8 mouse cellular contexts compared by ENCODE assay signal in genomic region chr14:55900414-55900755, GRCm38 (mm10). TPM values are rescaled to one million over a fixed set of nuclear protein-coding genes. Genes with fewer than 3 reads are reported as not detected.
DNase-seq lines count a peak whose midpoint lies in the region; ATAC-seq and TF ChIP-seq lines count a peak whose summit lies in the region.

No protein-coding gene starts in this region.

- 7% methylated on average over 11 of the region's 12 CpGs for WGBS in neural tube, embryonic 11.5 days
- WGBS in liver, embryonic 11.5 days: 10% methylated on average over 12 of the region's 12 CpGs
- 7% methylated on average over 12 of the region's 12 CpGs for WGBS in stomach, postnatal 0 days

- H3K4me1 ChIP-seq in erythroblast, embryonic 14.5 days (ENCODE audit: control insufficient read depth): peaks cover 32% of the 10 kb centered on the region
- H3K4me1 ChIP-seq in neural tube, embryonic 11.5 days (ENCODE audit: control insufficient read depth, insufficient read depth, low read length): 0 out of 2 replicates have a peak, but pooled peaks cover 8% of the 10 kb centered on the region
- H3K4me1 ChIP-seq in liver, embryonic 11.5 days (replicated peaks; ENCODE audit: control insufficient read depth, insufficient read depth, low read length): peaks cover 11% of the 10 kb centered on the region
- no peaks in the 10 kb centered on the region for H3K4me1 ChIP-seq in stomach, postnatal 0 days (replicated peaks; ENCODE audit: control insufficient read depth, insufficient read depth)

- no peak for ATAC-seq in erythroblast, adult 5-6 weeks (replicated peaks; ENCODE audit: low FRiP score, poor library complexity, severe bottlenecking)
- peak; percentile 25 for ATAC-seq in neural tube, embryonic 11.5 days (ENCODE audit: insufficient read depth, low FRiP score, low TSS enrichment)
- ATAC-seq in liver, embryonic 11.5 days (replicated peaks; ENCODE audit: low FRiP score): peak; percentile 19
- ATAC-seq in stomach, postnatal 0 days (ENCODE audit: low FRiP score, low TSS enrichment): no peak

- H3K4me3 ChIP-seq in erythroblast, embryonic 14.5 days (replicated peaks): peak overlapping the region; percentile 59
- peak overlapping the region; percentile 46 for H3K4me3 ChIP-seq in neural tube, embryonic 11.5 days (ENCODE audit: low read depth, low read length)
- peak overlapping the region; percentile 40 for H3K4me3 ChIP-seq in liver, embryonic 11.5 days (ENCODE audit: low read depth, low read length)
- H3K4me3 ChIP-seq in stomach, postnatal 0 days (ENCODE audit: low read depth, low read length): peak overlapping the region; percentile 51

- no peak for TF ChIP-seq CTCF in stomach, postnatal 0 days (IDR thresholded peaks at IDR 0.05; ENCODE audit: low read depth)

- H3K36me3 ChIP-seq in erythroblast, embryonic 14.5 days (ENCODE audit: control insufficient read depth): peaks cover 27% of the 10 kb centered on the region
- peaks cover 8% of the 10 kb centered on the region; the same call in 1 of the 2 replicates for H3K36me3 ChIP-seq in neural tube, embryonic 11.5 days (ENCODE audit: control insufficient read depth, insufficient read depth, low read length)
- peaks cover 16% of the 10 kb centered on the region for H3K36me3 ChIP-seq in liver, embryonic 11.5 days (ENCODE audit: control insufficient read depth, insufficient read depth, low read length)
- peaks cover 13% of the 10 kb centered on the region; the same call in 1 of the 2 replicates for H3K36me3 ChIP-seq in stomach, postnatal 0 days (ENCODE audit: control insufficient read depth, insufficient read depth, low read length)

- H3K27me3 ChIP-seq in erythroblast, embryonic 14.5 days (ENCODE audit: control insufficient read depth): peaks cover 14% of the 10 kb centered on the region
- no peaks in the 10 kb centered on the region for H3K27me3 ChIP-seq in neural tube, embryonic 11.5 days (ENCODE audit: control insufficient read depth, insufficient read depth, low read length)
- H3K27me3 ChIP-seq in liver, embryonic 11.5 days (replicated peaks; ENCODE audit: control insufficient read depth, insufficient read depth, low read length): no peaks in the 10 kb centered on the region
- H3K27me3 ChIP-seq in stomach, postnatal 0 days (ENCODE audit: control insufficient read depth, insufficient read depth, low read length): no peaks in the 10 kb centered on the region

- no peak overlapping the region; the same call in 1 of the 2 replicates for H3K27ac ChIP-seq in neural tube, embryonic 11.5 days (ENCODE audit: low read depth, low read length)
- no peak overlapping the region for H3K27ac ChIP-seq in liver, embryonic 11.5 days (ENCODE audit: low read depth, low read length)
- peak overlapping the region; percentile 73 for H3K27ac ChIP-seq in stomach, postnatal 0 days (replicated peaks)

- H3K9me3 ChIP-seq in erythroblast, embryonic 14.5 days (ENCODE audit: control insufficient read depth, low read length): no peaks in the 10 kb centered on the region
- no peaks in the 10 kb centered on the region for H3K9me3 ChIP-seq in neural tube, embryonic 11.5 days (ENCODE audit: control insufficient read depth, low read length)
- H3K9me3 ChIP-seq in liver, embryonic 11.5 days (ENCODE audit: control insufficient read depth, low read length): no peaks in the 10 kb centered on the region
- no peaks in the 10 kb centered on the region for H3K9me3 ChIP-seq in stomach, postnatal 0 days (ENCODE audit: control insufficient read depth, low read length)

- no peak for TF ChIP-seq EP300 in stomach, postnatal 0 days (optimal IDR thresholded peaks at IDR 0.05)

- peak overlapping the region; percentile 89 for H3K4me2 ChIP-seq in neural tube, embryonic 11.5 days (ENCODE audit: low read depth)
- H3K4me2 ChIP-seq in liver, embryonic 11.5 days: peak overlapping the region; percentile 63
- peak overlapping the region; percentile 90 for H3K4me2 ChIP-seq in stomach, postnatal 0 days (replicated peaks; ENCODE audit: low read depth)

- DNase-seq in neural tube, embryonic 11.5 days (ENCODE audit: low spot score): no peak
- no peak for DNase-seq in neural tube, embryonic 10.5 days (ENCODE audit: extremely low spot score, low spot score)
- DNase-seq in liver, embryonic 11.5 days (ENCODE audit: low spot score): no peak
- no peak for DNase-seq in stomach, postnatal 0 days (ENCODE audit: low spot score)
- DNase-seq in thymus, postnatal 0 days (ENCODE audit: low spot score): no peak
- no peak for DNase-seq in frontal cortex, postnatal 36 days (ENCODE audit: low spot score in 2 of 2)

- H3K9ac ChIP-seq in neural tube, embryonic 11.5 days (ENCODE audit: low read length): peak overlapping the region; percentile 74
- H3K9ac ChIP-seq in liver, embryonic 11.5 days (ENCODE audit: low read depth, low read length): peak overlapping the region; percentile 52
- H3K9ac ChIP-seq in stomach, postnatal 0 days (ENCODE audit: low read length): peak overlapping the region; percentile 85

RNA-seq across cellular contexts. Expression of gene Sdr39u1, which starts 0.3 kb away (rescaled TPM):
- polyA plus RNA-seq in erythroblast, embryonic 14.5 days (2012): 0.18 and 0.20 TPM in 2 replicates
- total RNA-seq in erythroblast, adult 5-6 weeks (2015; ENCODE audit: low replicate concordance): 1.3 TPM in 2 replicates
- total RNA-seq in erythroblast, adult 5-6 weeks (2017; ENCODE audit: low replicate concordance): 3.5 and 10.6 TPM in 2 replicates
- 45.7 and 52.6 TPM in 2 replicates for polyA plus RNA-seq in neural tube, embryonic 11.5 days (2014; fragmentation: Nextera tagmentation; extraction: Ambion mirVana)
- 24.3 and 30.5 TPM in 2 replicates for polyA plus RNA-seq in liver, embryonic 11.5 days (2014; fragmentation: Nextera tagmentation; extraction: Ambion mirVana)
- 48.4 and 52.0 TPM in 2 replicates for polyA plus RNA-seq in stomach, postnatal 0 days (2015; fragmentation: Nextera tagmentation; extraction: Ambion mirVana)
- 72.5 and 74.8 TPM in 2 replicates for polyA plus RNA-seq in thymus, postnatal 0 days (2015; fragmentation: Nextera tagmentation; extraction: Ambion mirVana)

RNA-seq across cellular contexts. Expression of gene Khnyn, which starts 15.6 kb away (rescaled TPM):
- polyA plus RNA-seq in erythroblast, embryonic 14.5 days (2012): 1.3 and 1.9 TPM in 2 replicates
- 30.7 and 36.4 TPM in 2 replicates for total RNA-seq in erythroblast, adult 5-6 weeks (2015; ENCODE audit: low replicate concordance)
- total RNA-seq in erythroblast, adult 5-6 weeks (2017; ENCODE audit: low replicate concordance): 122 and 126 TPM in 2 replicates
- 11.8 and 13.0 TPM in 2 replicates for polyA plus RNA-seq in neural tube, embryonic 11.5 days (2014; fragmentation: Nextera tagmentation; extraction: Ambion mirVana)
- 12.6 and 14.6 TPM in 2 replicates for polyA plus RNA-seq in liver, embryonic 11.5 days (2014; fragmentation: Nextera tagmentation; extraction: Ambion mirVana)
- polyA plus RNA-seq in stomach, postnatal 0 days (2015; fragmentation: Nextera tagmentation; extraction: Ambion mirVana): 6.4 and 7.5 TPM in 2 replicates
- 8.5 and 9.8 TPM in 2 replicates for polyA plus RNA-seq in thymus, postnatal 0 days (2015; fragmentation: Nextera tagmentation; extraction: Ambion mirVana)

RNA-seq across cellular contexts. Expression of gene Cbln3, which starts 16.2 kb away (rescaled TPM):
- 0.01 TPM in 1 of 2 replicates, not detected in the other for polyA plus RNA-seq in erythroblast, embryonic 14.5 days (2012)
- total RNA-seq in erythroblast, adult 5-6 weeks (2015; ENCODE audit: low replicate concordance): not detected in 2 replicates
- 0.14 TPM in 1 of 2 replicates, not detected in the other for total RNA-seq in erythroblast, adult 5-6 weeks (2017; ENCODE audit: low replicate concordance)
- 0.13 and 0.22 TPM in 2 replicates for polyA plus RNA-seq in neural tube, embryonic 11.5 days (2014; fragmentation: Nextera tagmentation; extraction: Ambion mirVana)
- 0.47 and 0.60 TPM in 2 replicates for polyA plus RNA-seq in liver, embryonic 11.5 days (2014; fragmentation: Nextera tagmentation; extraction: Ambion mirVana)
- polyA plus RNA-seq in stomach, postnatal 0 days (2015; fragmentation: Nextera tagmentation; extraction: Ambion mirVana): 0.56 and 0.65 TPM in 2 replicates
- 0.05 and 0.12 TPM in 2 replicates for polyA plus RNA-seq in thymus, postnatal 0 days (2015; fragmentation: Nextera tagmentation; extraction: Ambion mirVana)

RNA-seq across cellular contexts. Expression of gene Cma1, which starts 44.1 kb away (rescaled TPM):
- polyA plus RNA-seq in erythroblast, embryonic 14.5 days (2012): not detected in 2 replicates
- total RNA-seq in erythroblast, adult 5-6 weeks (2015; ENCODE audit: low replicate concordance): not detected in 2 replicates
- not detected in 2 replicates for total RNA-seq in erythroblast, adult 5-6 weeks (2017; ENCODE audit: low replicate concordance)
- not detected in 2 replicates for polyA plus RNA-seq in neural tube, embryonic 11.5 days (2014; fragmentation: Nextera tagmentation; extraction: Ambion mirVana)
- polyA plus RNA-seq in liver, embryonic 11.5 days (2014; fragmentation: Nextera tagmentation; extraction: Ambion mirVana): not detected in 2 replicates
- 15.4 and 17.5 TPM in 2 replicates for polyA plus RNA-seq in stomach, postnatal 0 days (2015; fragmentation: Nextera tagmentation; extraction: Ambion mirVana)
- polyA plus RNA-seq in thymus, postnatal 0 days (2015; fragmentation: Nextera tagmentation; extraction: Ambion mirVana): 6.9 and 7.2 TPM in 2 replicates

RNA-seq across cellular contexts. Expression of gene Nynrin, which starts 46.6 kb away (rescaled TPM):
- polyA plus RNA-seq in erythroblast, embryonic 14.5 days (2012): 0.01 and 0.02 TPM in 2 replicates
- total RNA-seq in erythroblast, adult 5-6 weeks (2015; ENCODE audit: low replicate concordance): 0.38 and 0.84 TPM in 2 replicates
- total RNA-seq in erythroblast, adult 5-6 weeks (2017; ENCODE audit: low replicate concordance): 0.42 and 0.77 TPM in 2 replicates
- polyA plus RNA-seq in neural tube, embryonic 11.5 days (2014; fragmentation: Nextera tagmentation; extraction: Ambion mirVana): 15.1 and 16.0 TPM in 2 replicates
- 12.0 and 12.2 TPM in 2 replicates for polyA plus RNA-seq in liver, embryonic 11.5 days (2014; fragmentation: Nextera tagmentation; extraction: Ambion mirVana)
- polyA plus RNA-seq in stomach, postnatal 0 days (2015; fragmentation: Nextera tagmentation; extraction: Ambion mirVana): 2.8 and 3.2 TPM in 2 replicates
- 1.7 and 2.4 TPM in 2 replicates for polyA plus RNA-seq in thymus, postnatal 0 days (2015; fragmentation: Nextera tagmentation; extraction: Ambion mirVana)

Comparison
In these comparisons a context has a peak if more than half of its experiments do, and no peak if none do; other contexts are left out.
1. ATAC-seq: peak in neural tube, embryonic 11.5 days (single experiment) and liver, embryonic 11.5 days (single experiment); none in erythroblast, adult 5-6 weeks (single experiment) and stomach, postnatal 0 days (single experiment).
2. RNA of gene Sdr39u1, which starts 0.3 kb away (polyA plus RNA-seq): 72.5 to 74.8 TPM in thymus, postnatal 0 days, 45.7 to 52.6 TPM in neural tube, embryonic 11.5 days, 48.4 to 52.0 TPM in stomach, postnatal 0 days and 24.3 to 30.5 TPM in liver, embryonic 11.5 days; 0.18 to 0.20 TPM in erythroblast, embryonic 14.5 days; every median in the first group is over 10 times any median in the second.
3. Peak in every context shown above with its lines, with median percentiles within 50 percentile points of each other: H3K4me3 ChIP-seq, H3K4me2 ChIP-seq and H3K9ac ChIP-seq.